Mouse (Mus musculus) retina, adult 2 months (tissue): ENCODE measurements around the gene Epha4.

Experiments used
- DNase-seq: peaks from one replicate; pipeline ENCODE4 v3.0.0-alpha.2; 2012; ENCODE audit warnings: low read depth, low spot score

Gene Epha4

GRCm38 (mm10) chr1:77514963-77515650, at the start of gene Epha4:
Epha4 (minus strand) TSS chr1:77515088.
- no peak for DNase-seq

GRCm38 (mm10) chr1:77556199-77556598, 41.3 kb upstream of the Epha4 start:
- DNase-seq: no peak

- DNase-seq: no peak
Observed at GRCm38 (mm10) chr1:77551927-77552326, 37.0 kb upstream of the Epha4 start.

- no peak for DNase-seq
Observed at GRCm38 (mm10) chr1:77545722-77546121, 30.8 kb upstream of the Epha4 start.

DNA sequence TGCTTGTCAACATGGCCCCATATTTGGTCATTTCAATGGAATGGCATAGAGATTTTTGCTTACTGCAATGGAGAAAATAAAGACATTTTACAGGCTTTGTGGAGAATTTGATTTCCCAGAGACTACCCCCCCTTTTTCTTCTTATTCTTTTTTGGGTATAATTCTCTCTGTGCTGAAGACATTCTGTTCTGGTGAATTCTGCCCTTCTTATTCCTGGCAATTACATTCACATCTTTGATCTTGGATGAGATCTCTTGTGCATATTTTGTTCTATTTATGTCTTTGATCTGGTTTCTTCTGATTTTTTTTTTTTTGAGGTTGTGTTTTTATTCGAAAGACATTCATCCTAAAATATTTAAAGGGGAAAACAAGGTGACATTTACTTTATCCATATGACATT, 30.1 kb upstream of the Epha4 start:
- no peak for DNase-seq

DNA sequence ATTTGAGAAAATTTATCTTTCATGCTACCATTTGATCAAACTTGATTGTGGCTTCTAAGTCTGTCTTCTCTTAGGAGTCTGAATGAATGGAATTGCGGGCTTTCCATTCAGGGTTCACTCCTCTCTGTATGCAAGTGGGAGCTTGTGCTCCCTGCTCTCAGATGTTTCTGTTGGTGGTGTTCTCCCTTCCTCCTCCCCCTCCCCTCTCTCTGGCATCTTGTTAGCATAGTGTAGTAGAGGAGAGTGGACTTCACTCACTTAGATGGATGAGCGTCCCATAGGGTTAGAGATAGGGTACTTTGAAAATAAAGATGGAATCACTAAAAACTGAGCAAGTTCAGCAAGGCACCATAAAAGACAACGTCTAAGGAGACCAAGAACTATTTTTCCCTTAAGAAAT, 29.4 kb upstream of the Epha4 start:
- DNase-seq: no peak

GRCm38 (mm10) chr1:77539945-77540344, 25.1 kb upstream of the Epha4 start:
- DNase-seq: no peak

DNA sequence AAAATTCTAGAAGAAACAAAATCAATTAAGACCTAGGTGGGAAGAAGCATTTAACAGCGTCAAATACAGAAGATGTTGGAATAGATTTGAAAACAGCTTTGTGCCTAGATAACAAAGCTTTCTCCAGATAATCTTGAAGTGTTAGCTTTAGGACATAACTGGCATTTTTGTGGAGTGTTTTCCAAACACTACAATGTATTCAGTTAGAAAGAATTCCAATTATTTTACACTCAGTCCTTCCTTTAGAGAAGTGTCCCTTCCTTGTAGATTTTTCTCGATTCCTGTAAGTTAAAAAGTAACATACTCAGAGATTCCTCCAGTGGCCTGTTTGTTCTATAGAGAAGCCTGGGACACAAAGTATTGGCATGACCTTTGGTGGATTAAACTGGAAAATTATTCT, 23.7 kb upstream of the Epha4 start:
- DNase-seq: no peak

DNA sequence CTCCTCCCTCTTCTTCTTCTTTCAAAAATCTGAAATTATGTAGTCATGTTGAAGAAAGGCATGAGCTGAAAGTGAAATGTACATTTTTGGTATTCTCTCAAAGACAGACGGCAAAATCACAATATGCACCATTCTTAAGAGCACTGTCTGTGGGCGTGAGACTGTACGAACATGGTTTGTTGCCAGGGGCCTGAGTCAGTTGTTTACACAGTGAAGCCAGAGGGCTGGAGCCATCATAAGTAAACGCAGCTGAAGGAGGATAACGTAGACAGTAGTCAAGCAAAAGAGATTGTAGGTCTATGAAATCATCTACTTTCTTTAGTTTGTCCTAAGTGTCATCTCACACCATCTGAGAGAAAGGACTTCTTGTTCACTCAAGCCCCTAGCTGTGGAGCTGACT, 21.0 kb upstream of the Epha4 start:
- DNase-seq: no peak

- DNase-seq: no peak
Observed at GRCm38 (mm10) chr1:77532576-77533183, 17.8 kb upstream of the Epha4 start.

DNA sequence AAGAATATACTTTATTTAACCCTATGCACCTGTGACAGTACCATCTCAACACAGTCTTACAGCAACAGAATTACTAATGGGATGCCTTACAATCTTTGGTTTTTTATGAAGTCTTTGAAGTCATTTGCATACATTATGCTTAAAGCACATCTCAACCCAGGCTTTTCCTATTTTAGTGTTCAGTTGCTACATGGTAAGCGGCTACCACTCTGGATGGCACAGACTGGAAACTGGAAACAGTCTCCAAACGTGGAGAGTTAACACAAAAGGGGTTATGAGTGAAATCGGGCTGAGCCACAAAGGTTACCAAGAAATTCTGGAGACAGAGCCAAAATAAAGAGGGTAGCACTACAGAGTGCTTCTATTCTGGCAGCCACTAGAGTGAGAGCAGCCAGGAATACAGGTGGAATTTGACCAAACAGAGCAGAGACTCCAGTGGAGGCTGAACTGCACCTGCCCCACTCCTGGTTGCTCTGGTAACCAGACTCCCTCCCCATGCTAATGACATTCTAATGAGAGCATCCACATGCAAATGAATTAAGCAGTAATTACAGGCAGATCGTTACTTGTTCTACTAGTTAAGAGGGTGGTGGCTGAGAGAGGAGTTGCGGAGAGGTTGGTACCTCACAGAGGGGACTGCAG, 17.2 kb upstream of the Epha4 start:
- no peak for DNase-seq

DNA sequence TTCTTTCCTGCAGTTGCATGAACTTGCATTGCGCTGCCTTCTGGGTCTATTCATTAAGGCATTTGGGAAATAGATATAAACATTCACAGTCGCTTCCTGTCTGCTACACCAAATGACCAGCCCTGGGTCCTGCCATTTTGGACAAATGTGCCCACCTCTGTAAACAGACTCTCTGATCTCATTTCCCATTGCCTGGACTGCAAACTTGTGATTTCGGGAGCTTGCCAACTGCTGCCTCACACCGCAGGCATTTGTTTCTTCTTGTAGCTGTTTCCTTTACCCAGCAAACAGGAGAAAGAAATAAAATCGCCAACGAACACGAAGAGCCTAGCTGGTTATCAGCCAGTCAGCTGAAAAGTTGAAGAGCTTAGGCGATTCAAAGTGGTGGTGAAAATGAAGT, 10.2 kb upstream of the Epha4 start:
- no peak for DNase-seq

- DNase-seq: no peak
Observed at GRCm38 (mm10) chr1:77523354-77523753, 8.5 kb upstream of the Epha4 start.

GRCm38 (mm10) chr1:77521640-77522539, 7.0 kb upstream of the Epha4 start:
- no peak for DNase-seq

GRCm38 (mm10) chr1:77518715-77519114, 3.8 kb upstream of the Epha4 start:
- no peak for DNase-seq

DNA sequence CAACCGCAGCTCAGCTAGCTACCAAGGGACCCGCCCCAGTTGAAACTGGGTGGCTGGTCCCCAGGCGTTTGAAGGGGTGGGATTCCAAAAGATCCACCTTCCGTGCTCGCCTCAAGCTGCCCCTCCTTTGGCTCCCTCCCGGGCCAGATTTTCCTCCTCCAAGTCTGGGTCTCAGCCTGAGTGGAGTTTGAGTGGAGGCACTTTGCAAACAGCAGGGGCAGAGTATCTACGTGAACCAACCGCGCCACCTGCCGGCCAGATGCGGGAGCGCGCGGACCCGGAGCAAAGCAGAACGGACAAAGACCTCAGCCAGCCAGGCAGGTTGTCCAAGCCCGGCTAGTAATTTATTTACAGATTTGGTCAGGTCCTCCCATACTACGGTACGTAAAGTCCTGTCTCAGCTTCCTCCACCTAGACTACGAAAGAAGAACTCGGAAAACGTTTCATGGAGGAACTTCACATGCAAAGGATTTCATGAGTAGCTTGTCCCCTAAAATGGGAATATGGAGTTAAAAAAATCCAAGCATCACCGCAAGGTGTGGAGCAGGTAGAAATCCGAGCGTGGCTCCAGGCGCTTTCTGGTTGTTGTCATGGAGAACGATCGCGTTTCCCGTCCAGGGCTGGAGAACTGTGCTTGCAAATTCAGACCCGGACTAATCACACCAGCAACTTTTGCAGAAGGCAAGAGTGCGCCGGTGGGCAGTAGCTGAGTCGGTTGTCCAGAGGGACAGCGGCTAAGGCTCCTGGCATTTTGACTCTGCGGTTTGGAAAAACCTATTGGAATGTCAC, 1.5 kb upstream of the Epha4 start:
- peak; percentile 55 for DNase-seq

DNA sequence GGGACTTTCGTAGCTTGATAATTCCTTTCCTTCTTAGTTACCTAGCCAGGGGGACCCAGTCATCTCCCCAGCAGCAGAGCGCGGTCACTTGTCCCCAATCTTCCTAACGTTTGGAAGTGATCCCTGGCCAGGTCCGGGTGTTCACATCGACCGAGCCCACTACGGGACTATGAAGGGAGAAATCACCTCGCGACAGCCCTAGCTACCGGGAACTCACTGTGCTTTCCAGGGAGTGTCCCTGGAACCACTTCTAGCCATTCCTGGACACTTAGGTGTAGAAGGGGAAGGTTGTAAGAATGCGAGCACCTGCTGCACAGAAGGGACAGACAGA, 728 bp upstream of the Epha4 start:
- DNase-seq: no peak

- no peak for DNase-seq
Observed at GRCm38 (mm10) chr1:77514325-77514962, 444 bp downstream of the Epha4 start.

- DNase-seq: no peak
Observed at GRCm38 (mm10) chr1:77513959-77514324, 946 bp downstream of the Epha4 start.

- DNase-seq: no peak
Observed at GRCm38 (mm10) chr1:77513411-77513941, 1.4 kb downstream of the Epha4 start.
